Mouse (Mus musculus) left cerebral cortex, postnatal 14 days (tissue): ENCODE measurements around the gene Sin3a. TPM values are rescaled to one million over a fixed set of nuclear protein-coding genes. Genes with fewer than 3 reads are reported as not detected.

Experiments used
- DNase-seq, 2 experiments: peaks; one replicate each; pipeline ENCODE4 v3.0.0; 2021 to 2022; ENCODE audit warnings: low spot score in 2 of 2, mixed read lengths in 1 of 2
- intact Hi-C: fragments of 180-260 bp; cut with DNase I; formaldehyde crosslinking; loops from one replicate; pipeline ENCODE4 v1.15.1; 2025
- total RNA-seq, 2 experiments: library from RNA; stranded (reverse); gene quantifications; 2 replicates each; pipeline ENCODE4 v1.2.3; 2021

Sin3a gene
- total RNA-seq, 2 experiments from 2014 or later = 27.1 to 28.5 TPM

DNA sequence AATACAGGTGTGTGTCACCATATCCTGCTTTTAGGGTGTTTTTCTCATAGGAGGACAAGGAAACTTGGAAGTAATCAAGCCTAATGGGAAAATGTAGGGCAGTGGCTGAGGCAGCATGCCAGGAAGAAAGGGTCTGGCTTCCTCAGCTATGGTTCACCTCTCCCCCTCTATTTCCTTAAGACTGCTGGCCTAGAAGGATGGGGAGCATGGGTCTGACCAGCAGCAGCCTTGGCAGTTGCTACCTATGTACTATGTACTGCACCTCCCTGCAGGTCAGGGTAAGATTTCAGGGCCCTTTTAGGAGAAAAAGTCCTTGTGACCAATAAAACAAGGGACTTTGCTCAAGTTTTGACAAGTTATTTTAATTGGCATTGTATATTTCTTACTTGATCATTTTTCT, 57.8 kb downstream of the Sin3a start:
- intact Hi-C loops = loop anchor here (5.0 kb wide), 2 partner anchors 202 to 237 kb away; partner anchors contain the start of gene Snx33
- no peak for DNase-seq

DNA sequence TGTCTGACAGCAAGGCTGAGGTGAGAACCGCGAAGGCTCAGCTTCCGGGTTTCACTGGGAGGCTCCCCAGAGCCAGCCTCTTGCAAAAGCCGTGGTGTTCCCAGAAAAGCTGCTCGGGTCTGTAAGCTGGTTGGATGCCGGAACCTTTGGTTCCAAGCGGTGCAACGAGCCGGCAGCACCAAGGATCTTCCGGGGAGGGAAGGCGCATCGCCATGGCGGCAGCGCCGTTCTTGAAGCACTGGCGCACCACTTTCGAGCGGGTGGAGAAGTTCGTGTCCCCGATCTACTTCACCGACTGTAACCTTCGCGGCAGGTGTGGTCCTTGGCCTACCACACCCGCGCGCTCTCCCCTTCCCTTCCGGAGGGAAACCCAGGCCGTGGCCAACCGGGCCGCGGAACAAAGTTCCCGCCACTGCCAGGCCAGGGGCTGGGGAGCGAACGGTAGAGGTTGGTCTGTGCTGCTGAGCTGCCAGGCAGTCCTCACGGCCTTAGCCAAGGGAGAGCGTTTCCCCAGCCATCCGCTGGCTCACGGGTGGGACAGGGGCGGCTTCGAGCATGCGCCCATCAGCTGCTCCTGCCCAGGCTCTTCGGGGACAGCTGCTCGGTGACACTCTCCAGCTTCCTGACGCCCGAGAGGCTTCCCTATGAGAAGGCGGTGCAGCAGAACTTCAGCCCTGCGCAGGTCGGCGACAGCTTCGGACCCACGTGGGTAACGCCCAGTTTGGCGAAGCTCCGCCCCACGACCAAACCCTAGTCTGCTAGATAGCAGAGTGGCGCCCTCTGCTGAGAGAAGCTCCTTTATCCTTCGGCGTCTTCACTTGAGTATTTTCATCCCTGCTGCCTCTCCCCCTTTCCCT, 59.0 kb downstream of the Sin3a start, which contains the start of gene Man2c1:
Gene Man2c1, plus strand, starts transcription at position 114 of the 857 bp plus-strand sequence.
- intact Hi-C loops = loop anchor here (5.0 kb wide), 2 partner anchors 204 to 239 kb away; partner anchors contain the start of gene Snx33
- peak; percentile 95 to 97 for DNase-seq

DNA sequence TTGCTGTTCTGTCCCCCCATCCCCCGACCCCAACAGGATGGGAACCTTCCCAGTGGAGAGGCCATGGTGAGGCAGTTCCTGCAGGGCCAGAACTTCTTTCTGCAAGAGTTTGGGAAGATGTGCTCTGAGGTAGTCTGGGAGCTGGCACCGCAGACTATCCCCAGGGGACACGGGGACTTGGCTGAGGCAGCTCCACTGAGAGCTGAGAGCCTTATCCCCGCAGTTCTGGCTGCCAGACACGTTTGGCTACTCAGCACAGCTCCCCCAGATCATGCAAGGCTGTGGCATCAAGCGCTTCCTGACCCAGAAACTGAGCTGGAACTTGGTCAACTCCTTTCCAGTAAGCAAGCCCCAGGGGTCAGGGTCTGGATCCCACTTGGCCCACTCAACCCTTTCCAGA, 65.4 kb downstream of the Sin3a start:
- no peak for DNase-seq
- intact Hi-C loops = no loop called here

DNA sequence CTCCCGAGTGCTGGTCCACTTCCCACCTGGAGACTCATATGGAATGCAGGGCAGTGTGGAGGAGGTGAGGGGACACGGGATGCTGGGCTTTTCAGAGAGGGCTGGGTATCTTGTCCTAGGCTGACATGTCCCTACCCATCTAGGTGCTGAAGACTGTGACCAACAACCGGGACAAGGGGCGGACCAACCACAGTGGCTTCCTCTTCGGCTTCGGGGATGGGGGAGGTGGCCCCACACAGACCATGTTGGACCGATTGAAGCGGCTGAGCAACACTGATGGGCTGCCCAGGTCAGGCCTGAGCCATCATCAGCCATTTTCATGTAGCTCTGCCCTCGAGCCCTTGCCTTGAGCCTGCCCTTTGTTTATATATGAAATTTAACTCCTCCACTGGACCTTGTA, 65.9 kb downstream of the Sin3a start:
- DNase-seq = no peak
- intact Hi-C loops = no loop called here

- DNase-seq = no peak
- intact Hi-C loops = no loop called here
Measured at GRCm38 (mm10) chr9:57138507-57138906, 66.7 kb downstream of the Sin3a start.

DNA sequence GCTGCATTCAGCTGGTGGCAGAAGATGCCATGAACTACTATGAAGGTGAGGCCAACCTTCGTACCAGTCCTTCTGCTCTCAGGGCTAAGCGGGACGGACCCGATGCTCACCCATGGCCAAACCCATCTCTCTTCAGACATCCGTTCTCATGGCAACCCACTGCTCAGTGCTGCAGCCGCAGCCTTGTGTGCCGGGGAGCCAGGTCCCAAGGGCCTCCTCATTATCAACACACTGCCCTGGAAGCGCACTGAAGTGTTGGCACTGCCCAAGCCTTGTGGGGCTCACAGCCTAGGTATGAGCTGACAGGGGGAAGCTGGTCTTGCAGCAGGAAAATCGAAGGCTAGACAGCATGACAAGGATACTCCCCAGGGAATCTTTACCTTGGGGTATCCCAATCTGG, 67.3 kb downstream of the Sin3a start:
- intact Hi-C loops = no loop called here
- no peak for DNase-seq

- intact Hi-C loops = no loop called here
Measured at GRCm38 (mm10) chr9:57139571-57139970, 67.7 kb downstream of the Sin3a start.

GRCm38 (mm10) chr9:57141417-57142353, 69.8 kb downstream of the Sin3a start:
- intact Hi-C loops = no loop called here
- no peak for DNase-seq

More at GRCm38 (mm10) chr9:57139571-57139970, 67.7 kb downstream of the Sin3a start:
- no peak for DNase-seq

DNA sequence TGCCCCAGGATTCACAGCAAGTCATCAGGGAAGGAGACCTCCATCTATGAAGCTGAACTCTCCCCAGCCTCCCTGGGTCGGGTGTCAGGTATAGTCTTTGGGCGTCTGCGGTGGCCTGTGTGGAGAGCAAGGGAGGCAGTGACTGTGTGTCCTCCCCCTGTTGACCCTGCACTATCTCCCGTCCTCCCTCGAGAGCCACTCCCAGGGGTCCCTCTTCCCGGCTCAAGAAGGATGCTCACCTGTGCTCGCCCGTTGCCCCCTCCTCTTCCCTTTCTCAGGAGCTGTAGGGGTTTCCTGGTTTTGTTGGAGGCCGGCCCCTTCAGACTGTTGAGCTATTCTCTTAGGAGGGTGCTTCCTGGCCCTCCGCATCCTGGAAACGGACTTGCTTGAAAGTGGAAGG, 71.4 kb downstream of the Sin3a start:
- no peak for DNase-seq
- intact Hi-C loops = no loop called here

GRCm38 (mm10) chr9:57144830-57145229, 73.0 kb downstream of the Sin3a start:
- intact Hi-C loops = no loop called here
- DNase-seq = no peak

DNA sequence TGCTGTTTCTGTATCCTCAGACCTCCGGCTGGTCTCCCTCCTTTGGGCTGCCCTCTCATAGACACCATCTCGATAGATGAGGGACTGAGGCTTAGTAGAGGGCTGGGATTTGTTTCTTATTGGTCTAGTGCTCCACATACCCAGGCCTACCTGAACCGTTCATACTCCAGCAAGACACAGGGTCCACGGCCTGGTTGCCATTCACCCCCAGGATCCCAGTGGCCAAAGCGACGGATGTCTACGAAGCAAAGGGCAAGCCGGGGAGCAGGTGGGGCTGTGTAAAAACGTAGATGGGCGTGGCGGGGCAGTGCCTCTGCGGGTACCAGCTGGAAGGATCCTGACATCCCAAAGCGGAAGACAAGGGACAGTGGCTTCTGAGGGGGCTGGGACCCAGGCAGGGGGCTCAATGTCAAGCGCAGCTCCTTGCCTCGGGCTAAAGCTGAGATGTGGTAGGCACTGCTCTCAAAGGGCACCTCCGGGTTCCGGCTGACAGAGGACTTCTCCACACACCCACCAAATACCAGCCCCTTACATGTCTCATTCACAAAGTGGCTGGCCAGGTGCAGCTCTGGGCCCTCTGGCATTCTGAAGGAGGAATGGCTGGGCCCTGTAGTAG, 74.7 kb downstream of the Sin3a start:
- intact Hi-C loops = no loop called here
- no peak for DNase-seq

DNA sequence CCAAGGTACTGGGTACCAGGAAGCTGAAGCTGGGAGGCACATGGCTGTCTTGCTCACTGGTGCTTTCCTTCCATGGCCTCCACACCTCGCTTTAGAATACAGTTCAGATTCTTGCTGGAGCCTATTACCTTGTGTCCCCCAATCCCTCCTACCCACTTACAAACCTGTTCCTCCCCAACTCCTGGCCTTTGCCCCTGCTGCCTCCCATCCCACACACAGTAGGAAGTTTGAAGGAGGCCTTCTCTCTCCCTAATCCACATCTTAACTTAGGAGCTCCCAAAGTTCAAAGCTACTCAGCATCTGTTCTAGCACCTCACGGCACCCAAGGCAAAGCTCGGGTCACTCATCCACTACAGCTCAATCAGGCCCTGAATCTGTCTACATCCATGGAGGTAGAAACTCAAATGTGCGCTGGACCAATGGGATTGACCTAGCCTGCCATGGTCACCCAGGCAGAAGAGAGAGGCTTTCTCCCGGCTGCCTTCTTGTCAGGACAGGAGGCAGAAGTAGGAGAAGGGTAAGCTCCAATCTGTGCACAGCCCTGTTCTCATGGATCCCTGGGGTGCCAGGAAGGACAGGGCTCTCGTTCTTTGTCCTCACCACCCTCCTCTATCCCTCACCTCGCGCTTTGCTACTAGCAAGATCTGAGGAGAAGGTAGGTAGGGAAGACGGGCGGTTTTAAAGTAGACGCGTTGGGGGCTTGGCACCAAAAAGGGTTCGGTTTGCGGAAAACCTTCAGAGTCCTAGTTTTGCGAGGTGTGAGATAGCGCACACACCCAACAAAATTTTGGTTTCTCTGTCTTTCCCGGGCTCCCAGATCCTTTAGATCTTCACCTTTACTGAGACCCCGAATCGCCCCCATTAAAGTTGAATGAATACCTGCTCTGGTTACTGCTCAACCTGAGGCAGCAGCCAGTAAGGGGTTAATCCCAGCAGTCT, 75.6 kb downstream of the Sin3a start:
- intact Hi-C loops = no loop called here
- no peak for DNase-seq

GRCm38 (mm10) chr9:57148144-57148878, 76.5 kb downstream of the Sin3a start, which contains the start of gene Neil1:
Gene Neil1 (minus strand): TSS chr9:57148305.
- intact Hi-C loops = no loop called here
- DNase-seq = peak; percentile 90 to 95

DNA sequence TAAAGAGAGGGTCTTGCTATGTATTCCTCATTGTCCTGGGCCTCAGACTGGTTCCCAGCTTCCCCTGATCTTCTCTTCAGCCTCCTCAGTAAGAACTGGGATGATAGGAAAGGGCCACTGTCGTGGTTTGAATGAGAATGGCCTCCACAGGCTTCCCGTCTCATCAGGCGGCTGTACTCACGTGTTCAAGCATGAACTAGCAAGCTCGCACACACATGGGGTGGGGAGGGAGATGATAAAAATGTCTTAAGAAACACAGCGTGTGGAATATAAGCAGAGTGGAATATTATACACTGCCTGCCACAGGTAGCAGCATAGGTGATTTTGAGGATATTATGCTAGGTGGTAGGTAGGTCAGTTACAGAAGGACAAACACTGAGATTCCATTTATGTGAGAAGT, 77.2 kb downstream of the Sin3a start:
- DNase-seq = no peak
- intact Hi-C loops = no loop called here

DNA sequence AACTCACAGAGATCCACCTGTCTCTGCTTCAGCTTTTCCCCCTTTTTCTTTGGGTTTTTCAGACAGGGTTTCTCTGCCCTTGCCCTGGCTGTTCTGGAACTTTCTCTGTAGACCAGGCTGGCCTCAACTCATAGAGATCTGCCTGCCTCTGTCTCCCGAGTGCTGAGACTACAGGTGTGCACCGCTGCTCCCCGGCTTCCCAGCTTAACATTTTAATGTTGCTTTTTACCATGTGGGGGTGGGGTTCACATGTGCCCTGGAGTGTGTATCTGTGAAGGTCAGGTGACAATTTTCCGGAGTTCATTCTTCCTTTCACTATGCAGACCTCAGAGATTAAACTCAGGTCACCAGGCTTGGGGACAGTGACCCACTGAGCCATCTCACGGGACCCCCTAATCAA, 78.4 kb downstream of the Sin3a start:
- intact Hi-C loops = no loop called here
- no peak for DNase-seq

- no peak for DNase-seq
- intact Hi-C loops = no loop called here
Measured at GRCm38 (mm10) chr9:57152331-57152730, 80.5 kb downstream of the Sin3a start.

DNA sequence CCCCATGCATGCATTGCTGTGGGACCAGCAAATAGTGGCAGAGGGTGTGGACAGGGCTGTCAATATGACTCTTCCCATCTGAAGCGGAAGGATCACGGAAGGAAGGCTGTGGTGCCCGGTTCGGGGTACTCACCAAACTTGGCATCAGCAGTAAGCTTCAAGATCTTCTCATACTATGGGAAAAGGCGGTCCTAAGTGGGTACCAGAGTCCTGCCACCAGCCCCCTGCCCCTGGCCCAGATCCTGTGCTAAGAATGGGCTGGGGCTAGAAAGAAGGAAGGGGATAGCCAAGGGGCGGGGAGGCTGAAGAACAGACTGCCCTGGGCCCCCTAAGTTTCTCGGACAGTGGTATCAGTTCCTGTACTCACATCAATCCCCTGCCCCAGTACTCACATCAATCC, 84.5 kb downstream of the Sin3a start:
- intact Hi-C loops = loop anchor here (5.0 kb wide), 1 partner anchor 276 kb away; no protein-coding TSS in a partner anchor
- DNase-seq = no peak

- intact Hi-C loops = loop anchor here (5.0 kb wide), 1 partner anchor 275 kb away; no protein-coding TSS in a partner anchor
- DNase-seq = no peak
Measured at GRCm38 (mm10) chr9:57156823-57157222, 85.0 kb downstream of the Sin3a start.
